Mouse (Mus musculus) cerebellum, adult 11 months (tissue): ENCODE measurements around the gene Baz1a.
A peak's percentile ranks its signal among the peaks of the same experiment; 100 is the strongest.
"Not testable (repeated sequence)": the region's sequence is repeated elsewhere in the genome, so short reads cannot be mapped to it uniquely, and the experiment has no call there.

Experiments used
- DNase-seq: peaks from one replicate; pipeline ENCODE4 v3.0.0; 2022

Gene Baz1a

GRCm38 (mm10) chr12:55006071-55006470, 8.1 kb downstream of the Baz1a start:
- DNase-seq = no peak

- DNase-seq = no peak
These were observed 9.8 kb downstream of the Baz1a start for GRCm38 (mm10) chr12:55004396-55004795.

GRCm38 (mm10) chr12:55003843-55004242, 10.3 kb downstream of the Baz1a start:
- DNase-seq = no peak

- DNase-seq = not testable (repeated sequence)
These were observed 11.6 kb downstream of the Baz1a start for GRCm38 (mm10) chr12:55002532-55002931.

- no peak for DNase-seq
These were observed 15.0 kb downstream of the Baz1a start for GRCm38 (mm10) chr12:54999016-54999690.

- DNase-seq = no peak
These were observed 15.7 kb downstream of the Baz1a start for GRCm38 (mm10) chr12:54998411-54998810.

- no peak for DNase-seq
These were observed 17.1 kb downstream of the Baz1a start for GRCm38 (mm10) chr12:54996979-54997474.

- no peak for DNase-seq
These were observed 18.2 kb downstream of the Baz1a start for GRCm38 (mm10) chr12:54995965-54996364.

- no peak for DNase-seq
These were observed 19.7 kb downstream of the Baz1a start for GRCm38 (mm10) chr12:54994418-54994817.

GRCm38 (mm10) chr12:54994068-54994386, 20.1 kb downstream of the Baz1a start:
- DNase-seq = no peak

GRCm38 (mm10) chr12:54993246-54994067, 20.7 kb downstream of the Baz1a start:
- no peak for DNase-seq

- DNase-seq = no peak
These were observed 21.3 kb downstream of the Baz1a start for GRCm38 (mm10) chr12:54992814-54993213.

GRCm38 (mm10) chr12:54988323-54988850, 25.8 kb downstream of the Baz1a start:
- no peak for DNase-seq

GRCm38 (mm10) chr12:54987156-54987555, 27.0 kb downstream of the Baz1a start:
- DNase-seq = no peak

- peak; percentile 12 for DNase-seq
These were observed 28.0 kb downstream of the Baz1a start, which contains the start of gene Gm20403 for GRCm38 (mm10) chr12:54986052-54986717. Gm20403 (minus strand) TSS chr12:54986529.

- peak; percentile 7 for DNase-seq
These were observed 28.7 kb downstream of the Baz1a start for GRCm38 (mm10) chr12:54985257-54986051.

- peak; percentile 4 for DNase-seq
These were observed 29.4 kb downstream of the Baz1a start for GRCm38 (mm10) chr12:54984701-54985256.

- no peak for DNase-seq
These were observed 31.0 kb downstream of the Baz1a start for GRCm38 (mm10) chr12:54982935-54983715.

GRCm38 (mm10) chr12:54981962-54982361, 32.2 kb downstream of the Baz1a start:
- no peak for DNase-seq

- DNase-seq = no peak
These were observed 33.2 kb downstream of the Baz1a start for GRCm38 (mm10) chr12:54980939-54981338.

GRCm38 (mm10) chr12:54980532-54980931, 33.6 kb downstream of the Baz1a start:
- no peak for DNase-seq
